9 mouse cellular contexts compared by ENCODE assay signal in the genomic region with DNA sequence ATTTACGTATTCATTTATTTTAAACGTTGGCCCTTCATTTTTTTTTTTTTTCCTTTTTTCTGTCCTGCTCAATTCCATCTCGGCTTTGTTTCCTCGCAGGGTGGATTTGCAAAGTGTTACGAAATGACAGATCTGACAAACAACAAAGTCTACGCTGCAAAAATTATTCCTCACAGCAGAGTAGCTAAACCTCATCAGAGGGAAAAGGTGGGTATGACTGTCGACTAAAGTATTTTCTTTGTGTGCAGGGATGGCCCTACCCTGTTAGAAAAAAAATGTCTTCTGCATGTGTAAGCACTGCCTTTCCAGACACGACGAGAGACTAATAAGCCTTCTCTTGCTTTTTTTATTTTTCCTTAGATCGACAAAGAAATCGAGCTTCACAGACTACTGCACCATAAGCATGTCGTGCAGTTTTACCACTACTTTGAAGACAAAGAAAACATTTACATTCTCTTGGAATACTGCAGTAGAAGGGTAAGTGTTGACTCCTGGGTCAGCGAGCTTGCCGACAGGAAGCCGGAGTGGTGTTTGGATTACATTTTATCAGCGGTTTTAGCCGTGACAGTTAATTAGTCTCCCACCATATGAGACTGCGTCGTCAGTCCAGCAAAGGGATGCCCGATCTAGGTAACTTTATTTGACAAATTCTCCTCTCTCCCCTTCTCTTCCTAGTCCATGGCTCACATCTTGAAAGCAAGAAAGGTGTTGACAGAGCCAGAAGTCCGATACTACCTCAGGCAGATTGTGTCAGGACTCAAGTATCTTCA. TPM values are rescaled to one million over a fixed set of nuclear protein-coding genes. Genes with fewer than 3 reads are reported as not detected.
A peak's percentile ranks its signal among the peaks of the same experiment; 100 is the strongest.
DNase-seq lines count a peak whose midpoint lies in the region; ATAC-seq and TF ChIP-seq lines count a peak whose summit lies in the region.
"Had no signal": no experiment of that assay in that cellular context is flagged by ENCODE, and none has a peak within 500 bp of the region (broad histone marks: within the 10 kb centered on the region; RNA-seq: fewer than 3 reads in every experiment).

No protein-coding gene starts in this region.

- H3K9me3 ChIP-seq in forebrain, embryonic 10.5 days = no peaks in the 10 kb centered on the region
- no peaks in the 10 kb centered on the region for H3K9me3 ChIP-seq in intestine, postnatal 0 days (ENCODE audit: control insufficient read depth)
- H3K9me3 ChIP-seq in midbrain, embryonic 11.5 days (ENCODE audit: control insufficient read depth, low read length) = no peaks in the 10 kb centered on the region

- TF ChIP-seq CTCF in intestine, postnatal 0 days (IDR thresholded peaks at IDR 0.05; ENCODE audit: low read depth) = no peak

- no peak for ATAC-seq in intestine, postnatal 0 days
- ATAC-seq in midbrain, embryonic 11.5 days (ENCODE audit: low FRiP score) = no peak

- H3K36me3 ChIP-seq in forebrain, embryonic 10.5 days (replicated peaks) = peaks cover 37% of the 10 kb centered on the region
- peaks cover 31% of the 10 kb centered on the region for H3K36me3 ChIP-seq in intestine, postnatal 0 days (ENCODE audit: control insufficient read depth, insufficient read depth)
- H3K36me3 ChIP-seq in midbrain, embryonic 11.5 days (ENCODE audit: control insufficient read depth, insufficient read depth, low read length) = peaks cover 9% of the 10 kb centered on the region; the same call in 1 of the 2 replicates

- peak overlapping the region; percentile 100 for H3K4me2 ChIP-seq in intestine, postnatal 0 days (replicated peaks; ENCODE audit: low read depth)
- H3K4me2 ChIP-seq in midbrain, embryonic 11.5 days = peak overlapping the region; percentile 99

- H3K27ac ChIP-seq in forebrain, embryonic 10.5 days = peak overlapping the region; percentile 20; the same call in 1 of the 2 replicates
- no peak overlapping the region for H3K27ac ChIP-seq in intestine, postnatal 0 days (ENCODE audit: low read depth, low read length)
- no peak overlapping the region for H3K27ac ChIP-seq in midbrain, embryonic 11.5 days (ENCODE audit: low read depth, low read length)

- peak overlapping the region; percentile 79; the same call in 1 of the 2 replicates for H3K9ac ChIP-seq in intestine, postnatal 0 days (ENCODE audit: low read depth, low read length)
- H3K9ac ChIP-seq in midbrain, embryonic 11.5 days (ENCODE audit: low read length) = peak overlapping the region; percentile 69

- H3K27me3 ChIP-seq in forebrain, embryonic 10.5 days (ENCODE audit: poor library complexity, severe bottlenecking) = peaks cover 32% of the 10 kb centered on the region
- no peaks in the 10 kb centered on the region for H3K27me3 ChIP-seq in intestine, postnatal 0 days (replicated peaks; ENCODE audit: control insufficient read depth, insufficient read depth, low read length)
- H3K27me3 ChIP-seq in midbrain, embryonic 11.5 days (ENCODE audit: control insufficient read depth, insufficient read depth, low read length) = peaks cover 4% of the 10 kb centered on the region; the same call in 1 of the 2 replicates

- H3K4me3 ChIP-seq in forebrain, embryonic 10.5 days = peak overlapping the region; percentile 75
- H3K4me3 ChIP-seq in intestine, postnatal 0 days (ENCODE audit: low read depth, low read length) = peak overlapping the region; percentile 80
- H3K4me3 ChIP-seq in midbrain, embryonic 11.5 days (ENCODE audit: low read depth, low read length) = peak overlapping the region; percentile 50

- peaks cover 27% of the 10 kb centered on the region for H3K4me1 ChIP-seq in forebrain, embryonic 10.5 days
- no peaks in the 10 kb centered on the region for H3K4me1 ChIP-seq in intestine, postnatal 0 days (replicated peaks; ENCODE audit: control insufficient read depth, insufficient read depth, low read length)
- H3K4me1 ChIP-seq in midbrain, embryonic 11.5 days (ENCODE audit: control insufficient read depth, insufficient read depth, low read length) = no peaks in the 10 kb centered on the region

- WGBS in forebrain, embryonic 10.5 days = 40% methylated on average over 21 of the region's 21 CpGs
- WGBS in intestine, postnatal 0 days = 3% methylated on average over 21 of the region's 21 CpGs
- WGBS in midbrain, embryonic 11.5 days = 32% methylated on average over 21 of the region's 21 CpGs

- DNase-seq in kidney, adult 18-20 months = peak; percentile 6
- DNase-seq in kidney, postnatal 25 days = no peak
- DNase-seq in forebrain, embryonic 10.5 days (ENCODE audit: extremely low spot score, low spot score) = no peak
- DNase-seq in midbrain, embryonic 11.5 days (ENCODE audit: low spot score, missing footprints) = peak; percentile 89
- no peak for DNase-seq in thymus, postnatal 25 days
- no peak for DNase-seq in layer of hippocampus, postnatal 10 days (ENCODE audit: low spot score in 2 of 2)
- DNase-seq in gastrocnemius, postnatal 10 days = no peak

RNA-seq across cellular contexts. Expression of gene Plk2, which starts 1.3 kb away (rescaled TPM):
- polyA plus RNA-seq in forebrain, embryonic 10.5 days (2016; fragmentation: Nextera tagmentation; extraction: Ambion mirVana) = 44.6 and 45.7 TPM in 2 replicates
- 16.4 and 19.0 TPM in 2 replicates for polyA plus RNA-seq in intestine, postnatal 0 days (2015; fragmentation: Nextera tagmentation; extraction: Ambion mirVana)
- 63.4 and 68.6 TPM in 2 replicates for polyA plus RNA-seq in midbrain, embryonic 11.5 days (2014; fragmentation: Nextera tagmentation; extraction: Ambion mirVana)
- 100 to 1,000 TPM; 207 to 227 TPM for total RNA-seq in layer of hippocampus, postnatal 10 days (2021)
- total RNA-seq in gastrocnemius, postnatal 10 days (2021) = 10 to 100 TPM; 27.6 to 32.2 TPM
- total RNA-seq: MEL had no signal

RNA-seq across cellular contexts. Expression of gene Gapt, which starts 39.1 kb away (rescaled TPM):
- 0.14 and 0.17 TPM in 2 replicates for polyA plus RNA-seq in forebrain, embryonic 10.5 days (2016; fragmentation: Nextera tagmentation; extraction: Ambion mirVana)
- polyA plus RNA-seq in intestine, postnatal 0 days (2015; fragmentation: Nextera tagmentation; extraction: Ambion mirVana) = 0.16 and 0.18 TPM in 2 replicates
- 0.26 TPM in 1 of 2 replicates, not detected in the other for polyA plus RNA-seq in midbrain, embryonic 11.5 days (2014; fragmentation: Nextera tagmentation; extraction: Ambion mirVana)
- not detected for total RNA-seq in layer of hippocampus, postnatal 10 days (2021)
- under 1 TPM in 1 of 2 experiments, not detected in 1; 0.25 TPM for total RNA-seq in gastrocnemius, postnatal 10 days (2021)

Comparison
In these comparisons a context has a peak if more than half of its experiments do, and no peak if none do; other contexts are left out.
1. DNase-seq: peak in kidney, adult 18-20 months (single experiment) and midbrain, embryonic 11.5 days (single experiment); none in kidney, postnatal 25 days (0 of 2), forebrain, embryonic 10.5 days (single experiment), thymus, postnatal 25 days (single experiment), layer of hippocampus, postnatal 10 days (0 of 2) and gastrocnemius, postnatal 10 days (single experiment).
2. Peak in every context shown above with its lines, with median percentiles within 50 percentile points of each other: H3K4me3 ChIP-seq.